ENCODE assay signal across 27 mouse cellular contexts in the genomic region with DNA sequence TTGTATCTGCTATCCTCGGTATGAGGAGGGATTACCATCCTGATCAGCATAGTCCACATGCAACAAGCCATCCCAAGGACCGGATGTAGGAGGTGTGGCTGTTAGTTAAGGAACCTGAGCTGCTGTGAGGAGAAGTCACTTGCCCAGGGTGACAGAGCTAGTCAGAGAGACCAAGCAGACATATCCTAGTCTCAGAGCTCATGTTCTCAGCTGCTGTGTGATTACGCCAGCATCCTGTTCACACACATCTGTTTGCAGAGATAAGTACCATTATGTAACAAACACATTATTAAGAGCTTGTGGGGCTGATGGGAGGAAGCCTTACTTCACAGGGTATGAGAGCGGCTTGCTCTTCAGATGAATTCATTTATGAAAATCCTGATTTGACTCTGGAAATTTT.
DNase-seq lines count a peak whose midpoint lies in the region; ATAC-seq lines count a peak whose summit lies in the region.
"Had no signal": no experiment of that assay in that cellular context is flagged by ENCODE, and none has a peak within 500 bp of the region (broad histone marks: within the 10 kb centered on the region; RNA-seq: fewer than 3 reads in every experiment).

No protein-coding gene starts in this region.

- DNase-seq in forebrain, embryonic 14.5 days (ENCODE audit: low spot score) = no peak
- no peak for DNase-seq in liver, embryonic 11.5 days (ENCODE audit: low spot score)
- DNase-seq in liver = no peak
- DNase-seq in brain, adult 2 months (ENCODE audit: low read depth, low spot score) = peak; percentile 64
- no peak for DNase-seq in layer of hippocampus, adult 9-10 months (ENCODE audit: low spot score)
- no peak for DNase-seq in layer of hippocampus, postnatal 25 days (ENCODE audit: extremely low spot score in 1 of 2, low spot score in 1 of 2)
- DNase-seq: adrenal gland, postnatal 36 days; cerebellum, adult 2 months; cerebellum, postnatal 25 days; forebrain, postnatal 0 days; gastrocnemius, postnatal 36 days; heart, postnatal 14 days; kidney, adult 8-10 months; kidney, postnatal 10 days; layer of hippocampus, postnatal 36 days; lung, adult 18-20 months; lung, postnatal 14 days; right cerebral cortex, postnatal 4 days; thymus, adult 2 months; thymus, postnatal 4 days had no signal

- H3K4me1 ChIP-seq in forebrain, embryonic 16.5 days (replicated peaks; ENCODE audit: control insufficient read depth, insufficient read depth, low read length) = no peaks in the 10 kb centered on the region
- H3K4me1 ChIP-seq in forebrain, embryonic 14.5 days (ENCODE audit: control insufficient read depth, insufficient read depth, low read length) = no peaks in the 10 kb centered on the region
- H3K4me1 ChIP-seq in liver, embryonic 11.5 days (replicated peaks; ENCODE audit: control insufficient read depth, insufficient read depth, low read length) = no peaks in the 10 kb centered on the region
- H3K4me1 ChIP-seq: heart, embryonic 12.5 days; hindbrain, embryonic 13.5 days; megakaryocyte, embryonic 14.5 days; midbrain, embryonic 15.5 days; neural tube, embryonic 12.5 days had no signal

- H3K36me3 ChIP-seq in forebrain, embryonic 16.5 days (ENCODE audit: control insufficient read depth, insufficient read depth) = no peaks in the 10 kb centered on the region
- no peaks in the 10 kb centered on the region for H3K36me3 ChIP-seq in forebrain, embryonic 14.5 days (ENCODE audit: control insufficient read depth, insufficient read depth, low read length)
- H3K36me3 ChIP-seq in liver, embryonic 11.5 days (ENCODE audit: control insufficient read depth, insufficient read depth, low read length) = no peaks in the 10 kb centered on the region
- H3K36me3 ChIP-seq: heart, embryonic 12.5 days; hindbrain, embryonic 13.5 days; midbrain, embryonic 15.5 days; neural tube, embryonic 12.5 days had no signal

- no peak overlapping the region for H3K4me2 ChIP-seq in forebrain, embryonic 16.5 days (ENCODE audit: low read length)
- no peak overlapping the region for H3K4me2 ChIP-seq in forebrain, embryonic 14.5 days (ENCODE audit: low read length)
- no peak overlapping the region for H3K4me2 ChIP-seq in liver, embryonic 11.5 days
- H3K4me2 ChIP-seq: heart, embryonic 12.5 days; hindbrain, embryonic 13.5 days; midbrain, embryonic 15.5 days; neural tube, embryonic 12.5 days had no signal

- WGBS in forebrain, embryonic 16.5 days = 80% methylated on average over 4 of the region's 4 CpGs
- 82% methylated on average over 4 of the region's 4 CpGs for WGBS in forebrain, embryonic 14.5 days
- WGBS in liver, embryonic 11.5 days = 36% methylated on average over 4 of the region's 4 CpGs

- no peak overlapping the region for H3K4me3 ChIP-seq in forebrain, embryonic 16.5 days (replicated peaks; ENCODE audit: low read length)
- no peak overlapping the region for H3K4me3 ChIP-seq in forebrain, embryonic 14.5 days (ENCODE audit: low read depth, low read length)
- H3K4me3 ChIP-seq in liver, embryonic 11.5 days (ENCODE audit: low read depth, low read length) = no peak overlapping the region
- H3K4me3 ChIP-seq: heart, embryonic 12.5 days; hindbrain, embryonic 13.5 days; megakaryocyte, embryonic 14.5 days; midbrain, embryonic 15.5 days; neural tube, embryonic 12.5 days had no signal

- H3K9ac ChIP-seq in forebrain, embryonic 16.5 days (replicated peaks; ENCODE audit: low read depth, low read length) = no peak overlapping the region
- no peak overlapping the region for H3K9ac ChIP-seq in forebrain, embryonic 14.5 days (ENCODE audit: low read length)
- no peak overlapping the region for H3K9ac ChIP-seq in liver, embryonic 11.5 days (ENCODE audit: low read depth, low read length)
- H3K9ac ChIP-seq: forebrain, postnatal 0 days; heart, embryonic 12.5 days; hindbrain, embryonic 13.5 days; midbrain, embryonic 15.5 days; neural tube, embryonic 12.5 days had no signal

- no peaks in the 10 kb centered on the region for H3K9me3 ChIP-seq in forebrain, embryonic 16.5 days (ENCODE audit: control insufficient read depth, low read length)
- no peaks in the 10 kb centered on the region for H3K9me3 ChIP-seq in forebrain, embryonic 14.5 days (replicated peaks; ENCODE audit: control insufficient read depth, low read length)
- no peaks in the 10 kb centered on the region for H3K9me3 ChIP-seq in liver, embryonic 11.5 days (ENCODE audit: control insufficient read depth, low read length)
- H3K9me3 ChIP-seq: heart, embryonic 12.5 days; hindbrain, embryonic 13.5 days; megakaryocyte, embryonic 14.5 days; midbrain, embryonic 15.5 days; neural tube, embryonic 12.5 days had no signal

- H3K27ac ChIP-seq in forebrain, embryonic 16.5 days (ENCODE audit: low read length) = no peak overlapping the region
- no peak overlapping the region for H3K27ac ChIP-seq in forebrain, embryonic 14.5 days (ENCODE audit: low read depth, low read length)
- no peak overlapping the region for H3K27ac ChIP-seq in liver, embryonic 11.5 days (ENCODE audit: low read depth, low read length)
- H3K27ac ChIP-seq: hindbrain, embryonic 13.5 days; neural tube, embryonic 12.5 days had no signal

- peak; percentile 20; the same call in 1 of the 2 replicates for ATAC-seq in forebrain, embryonic 16.5 days
- ATAC-seq in forebrain, embryonic 14.5 days = no peak
- peak; percentile 73 for ATAC-seq in liver, embryonic 11.5 days (replicated peaks; ENCODE audit: low FRiP score)
- ATAC-seq in hematopoietic stem cell, adult 5-6 weeks (replicated peaks in 1 of 2; ENCODE audit: insufficient read depth in 1 of 2, low FRiP score in 2 of 2, low TSS enrichment in 1 of 2, low read depth in 1 of 2, poor library complexity in 2 of 2, severe bottlenecking in 2 of 2) = peak; percentile 45 to 59
- ATAC-seq: forebrain, postnatal 0 days had no signal

- no peaks in the 10 kb centered on the region for H3K27me3 ChIP-seq in forebrain, embryonic 16.5 days (replicated peaks; ENCODE audit: control insufficient read depth, insufficient read depth, low read length)
- H3K27me3 ChIP-seq in forebrain, embryonic 14.5 days (replicated peaks; ENCODE audit: control insufficient read depth, insufficient read depth, low read length) = no peaks in the 10 kb centered on the region
- no peaks in the 10 kb centered on the region for H3K27me3 ChIP-seq in liver, embryonic 11.5 days (replicated peaks; ENCODE audit: control insufficient read depth, insufficient read depth, low read length)
- H3K27me3 ChIP-seq: heart, embryonic 12.5 days; hindbrain, embryonic 13.5 days; megakaryocyte, embryonic 14.5 days; midbrain, embryonic 15.5 days; neural tube, embryonic 12.5 days had no signal
